Mouse (Mus musculus): ENCODE data around the gene Gabrb1. TPM values are rescaled to one million over a fixed set of nuclear protein-coding genes. Genes with fewer than 3 reads are reported as not detected.

Gene Gabrb1
- polyA plus RNA-seq, 1 experiment from 2014 or later, result 35.5 TPM

DNA sequence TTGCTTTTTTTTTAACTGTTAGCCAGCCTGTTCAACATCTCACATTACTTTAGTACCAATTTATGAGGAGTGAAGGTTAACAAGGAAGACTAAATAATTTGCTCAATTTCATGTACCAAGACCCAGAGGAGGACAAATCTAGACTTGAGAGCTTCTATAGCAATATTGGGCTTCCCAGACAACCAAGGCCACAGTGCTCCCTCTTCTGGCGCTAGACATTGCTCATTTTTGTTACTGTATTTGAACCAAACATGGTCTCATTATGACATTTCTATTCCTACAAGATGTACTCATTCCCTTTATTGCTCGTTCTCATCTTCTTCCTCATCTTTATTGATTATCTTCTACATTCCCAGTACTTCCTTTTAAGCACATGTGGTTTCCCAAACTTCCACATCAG, 307.6 kb downstream of the Gabrb1 start:
- no peaks in the 10 kb centered on the region for H3K36me3 ChIP-seq
- 73% methylated on average over 2 of the region's 2 CpGs for WGBS
- H3K27me3 ChIP-seq (replicated peaks), result no peaks in the 10 kb centered on the region
- ATAC-seq (ENCODE audit: low FRiP score), result no peak
- H3K4me1 ChIP-seq, result peaks cover 6% of the 10 kb centered on the region; the same call in 1 of the 2 replicates
- no peak overlapping the region for H3K4me3 ChIP-seq (replicated peaks)
- H3K9me3 ChIP-seq (replicated peaks), result no peaks in the 10 kb centered on the region
- no peak overlapping the region for H3K27ac ChIP-seq (replicated peaks)
- no peak overlapping the region for H3K9ac ChIP-seq (replicated peaks)
- H3K4me2 ChIP-seq, result no peak overlapping the region

DNA sequence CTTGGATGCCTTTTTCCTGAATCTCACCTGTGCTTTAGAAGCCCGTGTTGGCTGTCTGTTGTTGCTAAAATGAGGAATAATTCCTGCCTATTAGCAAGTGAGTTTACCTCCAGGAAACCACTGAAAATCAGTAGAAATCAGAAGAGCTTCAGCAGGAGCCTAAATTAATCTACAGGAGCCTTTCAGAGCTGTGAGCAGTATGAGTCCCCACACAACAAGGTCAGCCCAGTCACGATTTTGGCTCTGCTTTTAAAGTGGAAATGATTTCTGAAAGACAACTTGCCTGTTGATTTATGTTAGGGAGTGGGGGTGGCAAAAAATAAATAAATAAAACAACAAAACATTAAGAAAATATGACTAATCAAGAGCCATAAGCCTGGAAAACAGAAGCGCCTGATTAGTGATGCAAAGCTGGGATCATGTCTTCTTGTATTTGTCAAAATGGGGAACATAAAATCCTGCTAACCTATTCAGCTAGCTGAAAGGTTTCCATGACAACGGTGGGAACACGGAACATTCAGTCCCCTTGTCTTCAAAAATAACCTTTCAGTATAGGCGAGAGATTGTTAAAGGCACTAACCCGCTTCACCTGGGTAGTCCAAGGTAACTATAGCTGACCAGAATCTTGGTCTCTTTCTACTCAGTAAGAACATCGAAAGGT, 312.4 kb downstream of the Gabrb1 start:
- ATAC-seq (ENCODE audit: low FRiP score), result no peak; the same call in 1 of the 2 replicates
- Histone ChIP-seq H3K36me3 (no peaks in the 10 kb centered on the region), H3K9me3 (replicated peaks) (no peaks in the 10 kb centered on the region), H3K9ac (replicated peaks) (no peak overlapping the region), H3K27me3 (replicated peaks) (no peaks in the 10 kb centered on the region), H3K4me1 (peaks cover 8% of the 10 kb centered on the region; the same call in 1 of the 2 replicates), H3K4me2 (no peak overlapping the region), H3K4me3 (replicated peaks) (no peak overlapping the region), H3K27ac (replicated peaks) (0 out of 2 replicates have a peak overlapping the region, but pooled peaks have one; percentile 28)
- WGBS, result 53% methylated on average over 8 of the region's 8 CpGs

DNA sequence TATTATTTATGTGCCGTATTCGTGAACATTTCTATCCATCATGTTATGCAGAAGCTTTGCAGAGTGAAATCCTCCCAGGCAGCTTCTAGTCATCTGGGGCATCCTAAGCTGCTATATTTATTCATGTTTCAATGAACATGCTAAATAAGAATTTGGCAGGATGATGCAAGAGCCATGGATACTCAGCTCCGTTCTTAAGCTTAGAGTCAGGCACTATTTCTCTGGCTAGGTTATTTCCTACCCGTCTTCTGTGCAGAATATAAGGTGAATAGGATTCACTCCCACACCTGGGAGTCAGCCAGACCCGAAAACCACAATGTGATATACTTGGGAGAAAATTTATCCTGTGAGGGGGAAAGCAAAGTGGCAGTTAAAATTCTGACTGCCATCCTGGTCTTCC, 314.9 kb downstream of the Gabrb1 start:
- H3K27me3 ChIP-seq (replicated peaks), result no peaks in the 10 kb centered on the region
- peak overlapping the region; percentile 18; the same call in 1 of the 2 replicates for H3K27ac ChIP-seq (replicated peaks)
- no peak for ATAC-seq (ENCODE audit: low FRiP score)
- peaks cover 18% of the 10 kb centered on the region for H3K4me1 ChIP-seq
- no peak overlapping the region for H3K4me3 ChIP-seq (replicated peaks)
- no peaks in the 10 kb centered on the region for H3K36me3 ChIP-seq
- H3K4me2 ChIP-seq, result no peak overlapping the region
- H3K9me3 ChIP-seq (replicated peaks), result no peaks in the 10 kb centered on the region
- no peak overlapping the region for H3K9ac ChIP-seq (replicated peaks)
- WGBS, result 64% methylated on average over 5 of the region's 5 CpGs

DNA sequence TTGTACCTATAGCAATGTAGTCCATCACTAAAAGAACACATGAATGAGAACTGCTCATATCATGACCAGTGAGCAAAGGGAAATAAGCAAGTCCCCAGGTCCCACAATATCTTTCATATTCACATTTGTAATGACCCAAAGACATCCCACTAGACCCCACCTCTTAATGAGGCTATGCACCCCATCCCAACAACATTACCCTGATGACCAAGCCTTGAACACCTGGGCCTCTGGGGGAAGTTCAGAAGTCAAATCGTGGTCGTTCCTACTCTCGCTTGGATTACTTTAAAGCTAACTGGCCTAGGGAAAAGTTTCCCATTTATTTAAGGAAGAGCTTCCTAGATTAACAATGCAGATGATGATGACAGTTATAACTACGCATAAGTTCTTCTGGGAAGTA, 318.2 kb downstream of the Gabrb1 start:
- Histone ChIP-seq H3K27ac (replicated peaks) (peak overlapping the region; percentile 77), H3K36me3 (no peaks in the 10 kb centered on the region), H3K4me2 (no peak overlapping the region), H3K4me3 (replicated peaks) (no peak overlapping the region), H3K27me3 (replicated peaks) (no peaks in the 10 kb centered on the region), H3K4me1 (peaks cover 10% of the 10 kb centered on the region), H3K9me3 (replicated peaks) (no peaks in the 10 kb centered on the region), H3K9ac (replicated peaks) (no peak overlapping the region)
- peak; percentile 36 for ATAC-seq (ENCODE audit: low FRiP score)
- 54% methylated on average over 4 of the region's 4 CpGs for WGBS

DNA sequence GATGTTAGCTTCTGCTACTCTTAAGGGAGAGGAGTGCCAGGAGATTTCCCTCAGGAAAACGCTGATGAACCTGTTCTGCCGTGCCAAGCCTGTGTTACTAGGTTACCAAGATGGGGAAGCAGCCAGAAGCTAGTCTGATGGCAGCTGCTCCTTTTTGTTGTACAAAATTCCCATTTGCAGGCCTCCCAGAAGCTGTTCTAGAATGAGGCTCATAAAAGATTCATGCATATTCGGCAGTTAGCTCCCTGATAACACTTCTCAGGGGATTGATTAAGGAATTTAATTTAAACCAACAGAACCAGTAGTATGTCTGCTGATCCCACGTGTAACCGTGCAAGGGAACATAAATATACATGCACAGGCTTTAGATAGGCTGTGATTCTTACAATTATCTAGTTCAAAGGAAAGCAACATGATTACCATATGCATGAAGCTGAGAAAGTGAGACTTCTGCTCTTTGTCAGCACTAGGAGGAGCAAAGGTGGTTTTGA, 318.7 kb downstream of the Gabrb1 start:
- Histone ChIP-seq H3K9me3 (replicated peaks) (no peaks in the 10 kb centered on the region), H3K27me3 (replicated peaks) (no peaks in the 10 kb centered on the region), H3K4me3 (replicated peaks) (no peak overlapping the region), H3K4me1 (peaks cover 10% of the 10 kb centered on the region), H3K27ac (replicated peaks) (peak overlapping the region; percentile 77), H3K9ac (replicated peaks) (no peak overlapping the region), H3K4me2 (no peak overlapping the region), H3K36me3 (no peaks in the 10 kb centered on the region)
- 12% methylated on average over 5 of the region's 5 CpGs for WGBS
- ATAC-seq (ENCODE audit: low FRiP score), result peak; percentile 92

DNA sequence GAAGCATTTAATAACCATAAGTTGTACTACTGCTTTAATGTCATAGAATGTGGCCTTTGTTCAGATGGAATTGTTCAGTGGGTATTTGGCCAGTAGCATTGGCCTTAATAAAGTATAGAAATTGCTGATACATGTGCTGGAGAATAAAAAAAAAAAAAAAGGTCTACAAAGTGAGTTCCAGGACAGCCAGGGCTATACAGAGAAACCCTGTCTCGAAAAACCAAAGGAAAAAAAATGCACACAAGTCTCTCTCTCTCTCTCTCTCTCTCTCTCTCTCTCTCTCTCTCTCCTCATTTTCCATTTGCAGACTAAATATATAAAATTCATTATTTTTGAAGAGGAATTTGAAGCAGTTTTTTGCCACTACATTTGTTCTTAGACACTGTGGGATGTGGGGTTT, 328.6 kb downstream of the Gabrb1 start:
- Histone ChIP-seq H3K9ac (replicated peaks) (no peak overlapping the region), H3K4me2 (no peak overlapping the region), H3K4me3 (replicated peaks) (no peak overlapping the region), H3K27ac (replicated peaks) (no peak overlapping the region), H3K36me3 (no peaks in the 10 kb centered on the region), H3K27me3 (replicated peaks) (no peaks in the 10 kb centered on the region), H3K4me1 (peaks cover 9% of the 10 kb centered on the region), H3K9me3 (replicated peaks) (no peaks in the 10 kb centered on the region)
- WGBS, result 55% methylated on average over 1 of the region's 1 CpGs
- no peak for ATAC-seq (ENCODE audit: low FRiP score)

DNA sequence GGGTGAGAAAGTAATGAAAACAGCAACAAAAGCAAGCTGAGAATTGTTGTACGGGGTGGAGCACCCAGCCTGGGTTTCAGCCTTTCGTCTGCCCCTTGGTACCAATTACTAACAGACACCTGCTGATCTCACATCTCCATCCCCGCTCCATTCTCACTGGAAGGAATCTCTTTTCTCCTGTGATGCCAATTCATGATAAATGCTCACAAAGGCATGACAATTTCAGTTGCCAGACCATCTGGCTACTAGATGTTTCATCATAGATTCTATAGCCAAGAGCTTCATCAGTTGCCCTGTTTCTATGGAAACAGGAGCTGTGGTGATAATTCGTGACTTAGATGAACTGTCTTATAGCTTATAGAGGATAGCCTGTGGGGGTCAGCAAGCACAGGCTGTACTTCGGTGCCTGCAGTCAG, 329.1 kb downstream of the Gabrb1 start:
- H3K27ac ChIP-seq (replicated peaks), result no peak overlapping the region; the same call in 1 of the 2 replicates
- 20% methylated on average over 5 of the region's 5 CpGs for WGBS

DNA sequence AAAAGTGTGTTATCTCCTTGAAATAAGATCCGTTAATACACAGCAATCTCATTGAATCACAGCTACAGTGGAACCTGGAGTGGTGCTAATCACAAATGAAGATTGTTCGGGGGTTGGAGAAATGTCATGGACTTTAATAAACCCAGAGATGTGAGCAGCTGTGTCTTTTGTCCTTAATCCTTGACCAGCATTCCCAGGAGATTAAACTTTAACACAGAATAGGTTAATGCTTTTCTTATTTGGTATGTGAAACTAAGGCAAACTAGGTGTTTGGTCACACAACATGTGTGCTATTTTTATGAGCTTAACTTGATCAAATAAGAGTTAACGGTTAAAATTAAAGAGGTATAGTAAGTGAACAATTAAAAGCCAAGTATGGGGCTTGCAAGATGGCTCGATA, 341.6 kb downstream of the Gabrb1 start:
- Histone ChIP-seq H3K4me1 (no peaks in the 10 kb centered on the region), H3K4me2 (no peak overlapping the region), H3K27me3 (replicated peaks) (no peaks in the 10 kb centered on the region), H3K36me3 (no peaks in the 10 kb centered on the region), H3K9me3 (replicated peaks) (no peaks in the 10 kb centered on the region), H3K27ac (replicated peaks) (no peak overlapping the region), H3K9ac (replicated peaks) (no peak overlapping the region), H3K4me3 (replicated peaks) (no peak overlapping the region)
- 62% methylated on average over 4 of the region's 4 CpGs for WGBS
- no peak for ATAC-seq (ENCODE audit: low FRiP score)

More for the DNA sequence above, 329.1 kb downstream of the Gabrb1 start:
- Histone ChIP-seq H3K9me3 (replicated peaks) (no peaks in the 10 kb centered on the region), H3K4me2 (no peak overlapping the region), H3K9ac (replicated peaks) (no peak overlapping the region), H3K27me3 (replicated peaks) (no peaks in the 10 kb centered on the region), H3K4me3 (replicated peaks) (no peak overlapping the region), H3K4me1 (peaks cover 9% of the 10 kb centered on the region), H3K36me3 (no peaks in the 10 kb centered on the region)
- ATAC-seq (ENCODE audit: low FRiP score), result peak; percentile 63; the same call in 1 of the 2 replicates

DNA sequence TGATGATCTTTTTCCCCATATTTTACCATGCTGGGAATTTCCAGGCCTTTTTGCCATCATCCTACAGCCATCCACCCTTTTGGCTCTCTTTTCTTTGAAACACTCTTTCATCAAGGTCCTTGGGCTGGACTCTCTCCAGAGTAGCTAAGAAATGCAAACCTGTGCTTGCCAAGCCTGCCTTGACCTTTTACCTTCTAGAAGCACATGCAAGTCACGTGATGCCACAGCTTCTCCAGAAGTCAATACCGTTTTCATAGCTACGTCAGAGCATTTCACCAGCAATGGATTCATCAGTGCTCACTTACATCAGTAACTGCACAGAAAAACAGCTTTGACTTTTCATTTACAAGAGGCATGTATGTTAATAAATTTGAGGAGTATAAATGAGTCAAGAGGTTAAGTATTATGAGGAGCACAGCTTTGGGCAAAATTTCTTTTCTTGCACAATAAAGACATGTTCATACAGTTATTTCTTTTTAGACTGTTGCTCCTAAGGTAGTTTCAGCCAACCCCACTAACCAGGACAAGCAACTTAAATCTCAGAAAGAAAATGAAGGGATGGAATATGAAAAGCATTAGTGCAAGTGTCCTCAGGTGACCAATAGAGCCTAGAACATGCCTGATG, 346.0 kb downstream of the Gabrb1 start:
- Histone ChIP-seq H3K9me3 (replicated peaks) (no peaks in the 10 kb centered on the region), H3K4me3 (replicated peaks) (no peak overlapping the region), H3K4me2 (no peak overlapping the region), H3K4me1 (no peaks in the 10 kb centered on the region), H3K27ac (replicated peaks) (no peak overlapping the region), H3K9ac (replicated peaks) (no peak overlapping the region), H3K27me3 (replicated peaks) (no peaks in the 10 kb centered on the region), H3K36me3 (no peaks in the 10 kb centered on the region)
- WGBS, result 86% methylated on average over 3 of the region's 3 CpGs
- ATAC-seq (ENCODE audit: low FRiP score), result no peak

DNA sequence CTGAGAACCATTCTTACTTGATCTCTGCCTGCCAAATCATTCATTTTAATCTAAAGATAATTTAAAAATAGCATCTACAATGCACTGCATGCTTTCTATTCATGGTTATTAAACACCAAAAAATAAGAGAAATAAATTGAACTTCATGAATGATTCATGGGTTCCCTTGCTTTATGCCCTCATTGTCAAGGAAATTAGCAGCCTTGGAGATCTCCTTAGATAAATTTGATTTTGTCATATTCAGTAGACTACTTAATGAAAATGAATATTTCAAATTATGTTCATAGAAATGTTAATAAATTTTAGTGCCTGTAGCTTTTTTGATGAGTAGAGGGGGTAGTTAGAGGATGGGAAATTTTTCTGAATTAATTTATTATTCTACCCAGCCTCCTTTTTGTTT, 379.0 kb downstream of the Gabrb1 start:
- Histone ChIP-seq H3K9me3 (replicated peaks) (no peaks in the 10 kb centered on the region), H3K4me3 (replicated peaks) (no peak overlapping the region), H3K9ac (replicated peaks) (no peak overlapping the region), H3K4me2 (no peak overlapping the region), H3K27ac (replicated peaks) (no peak overlapping the region), H3K36me3 (no peaks in the 10 kb centered on the region), H3K4me1 (no peaks in the 10 kb centered on the region), H3K27me3 (replicated peaks) (no peaks in the 10 kb centered on the region)
- ATAC-seq (ENCODE audit: low FRiP score), result no peak

DNA sequence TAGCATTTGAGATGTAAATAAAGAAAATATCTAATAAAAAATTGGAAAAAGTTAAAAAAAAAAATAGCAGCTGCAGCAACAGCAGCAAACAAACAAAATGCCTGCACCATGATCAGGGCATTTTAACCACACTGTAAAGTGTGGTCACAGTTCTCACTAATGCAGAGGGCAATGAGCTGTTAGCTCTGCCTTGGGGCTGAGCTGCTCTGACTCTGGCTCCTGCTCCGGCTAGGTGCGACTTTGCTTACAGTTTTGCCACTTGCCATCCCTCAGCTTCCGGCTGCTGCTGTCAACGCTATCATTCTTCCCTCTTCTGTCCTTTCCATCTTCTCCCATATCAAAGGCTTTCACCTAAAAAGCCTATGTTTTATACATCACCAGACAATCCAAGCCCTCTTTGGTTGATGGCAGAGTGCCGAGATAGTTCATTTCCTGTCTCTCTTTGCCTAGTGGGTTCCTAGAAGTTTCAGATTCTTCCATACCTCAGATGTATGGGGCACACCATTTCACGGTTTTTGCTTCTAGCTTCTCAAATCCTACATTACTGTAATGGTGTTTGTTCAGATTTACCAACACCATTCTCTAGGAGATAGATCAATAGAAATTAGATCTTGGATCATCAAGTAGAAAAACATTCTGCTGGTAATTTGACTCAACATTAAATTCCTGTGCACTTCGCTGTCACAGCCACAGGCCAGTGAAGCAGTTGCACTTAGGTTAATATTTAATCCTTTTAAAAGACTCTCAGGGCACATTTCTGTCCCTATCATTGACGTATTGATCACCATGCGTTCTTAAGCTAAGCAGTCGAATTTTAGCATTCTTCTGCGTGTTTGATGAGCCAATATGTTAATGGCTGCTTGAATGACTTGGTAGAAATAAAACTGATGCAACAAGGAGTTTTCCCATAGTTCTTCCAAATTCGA, 385.6 kb downstream of the Gabrb1 start:
- no peak for ATAC-seq (ENCODE audit: low FRiP score)
- Histone ChIP-seq H3K4me1 (no peaks in the 10 kb centered on the region), H3K9ac (replicated peaks) (no peak overlapping the region), H3K4me2 (no peak overlapping the region), H3K27me3 (replicated peaks) (no peaks in the 10 kb centered on the region), H3K36me3 (no peaks in the 10 kb centered on the region), H3K9me3 (replicated peaks) (no peaks in the 10 kb centered on the region), H3K4me3 (replicated peaks) (no peak overlapping the region), H3K27ac (replicated peaks) (no peak overlapping the region)
- 81% methylated on average over 12 of the region's 12 CpGs for WGBS

Measured in neural tube, embryonic 15.5 days (tissue).